Mouse (Mus musculus): Measurements from ENCODE around the gene Tmem59.

Gene Tmem59

GRCm38 (mm10) chr4:107238253-107238652 is 60.1 kb downstream of the Tmem59 start:
- no peak for DNase-seq (ENCODE audit: low read depth, low spot score)

- no peak for DNase-seq (ENCODE audit: low read depth, low spot score)
Observed at GRCm38 (mm10) chr4:107240196-107240595, 62.0 kb downstream of the Tmem59 start.

GRCm38 (mm10) chr4:107243365-107244333 is 65.5 kb downstream of the Tmem59 start:
- no peak for DNase-seq (ENCODE audit: low read depth, low spot score)

DNA sequence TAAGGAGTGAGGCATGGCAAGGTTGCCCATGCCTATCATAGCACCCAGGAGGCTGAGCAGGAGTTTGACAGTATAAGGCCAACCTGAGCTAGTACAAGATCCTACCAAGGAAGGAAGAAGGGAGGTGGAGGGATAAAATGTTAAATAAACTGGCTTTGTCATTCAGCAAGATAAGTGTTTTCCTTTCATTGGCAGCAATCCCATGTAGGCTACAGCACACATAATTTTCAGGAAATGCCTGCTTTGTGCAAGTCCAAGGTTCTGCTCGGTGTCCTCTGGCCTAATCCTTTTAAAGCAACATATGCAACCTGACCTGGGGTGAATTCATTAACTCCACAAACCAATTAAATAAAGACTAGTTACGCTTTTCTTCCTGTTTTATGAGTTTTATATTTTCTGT is 67.2 kb downstream of the Tmem59 start:
- no peak for DNase-seq (ENCODE audit: low read depth, low spot score)

GRCm38 (mm10) chr4:107246040-107246439 is 67.8 kb downstream of the Tmem59 start:
- no peak for DNase-seq (ENCODE audit: low read depth, low spot score)

DNA sequence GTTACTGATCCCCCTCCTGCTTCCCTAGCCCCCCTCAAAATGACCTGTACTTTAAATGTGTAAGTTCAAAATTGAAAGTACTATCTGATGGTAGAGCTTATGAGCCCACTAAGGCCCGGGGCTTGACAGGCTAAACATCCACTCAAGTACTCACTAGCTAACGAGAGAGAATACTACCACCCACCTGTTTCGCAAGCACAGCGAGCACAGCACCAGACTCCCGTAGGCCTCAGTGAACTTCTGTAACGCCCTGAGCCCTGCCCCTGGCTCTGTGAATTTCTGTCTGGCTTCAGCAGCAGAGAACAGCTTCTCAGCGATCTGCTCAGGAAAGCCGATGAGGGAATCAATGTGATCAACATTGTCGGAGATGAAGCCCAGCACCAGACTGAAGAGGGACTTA is 68.9 kb downstream of the Tmem59 start:
- DNase-seq (ENCODE audit: low read depth, low spot score), result no peak

DNA sequence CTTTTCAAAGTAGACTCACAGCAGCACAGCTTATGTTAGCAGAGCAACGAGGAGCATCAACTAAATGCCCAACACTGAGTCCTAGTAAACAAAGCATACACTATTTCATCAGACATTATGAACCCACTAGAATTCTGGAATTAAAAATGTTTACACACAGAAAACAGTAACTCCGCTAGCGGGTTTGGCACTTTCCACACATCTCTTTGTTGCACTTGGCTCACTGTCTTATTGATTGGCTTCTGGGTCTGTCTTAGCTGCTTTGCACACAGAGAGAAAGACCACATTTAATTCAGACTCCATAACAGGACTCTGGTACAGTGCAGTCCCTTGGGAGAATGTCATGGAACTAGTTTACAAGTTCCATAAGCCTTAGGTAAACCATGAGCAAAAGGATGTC is 69.9 kb downstream of the Tmem59 start:
- DNase-seq (ENCODE audit: low read depth, low spot score), result no peak

- DNase-seq (ENCODE audit: low read depth, low spot score), result no peak
Observed at GRCm38 (mm10) chr4:107249471-107249870, 71.3 kb downstream of the Tmem59 start.

- peak; percentile 55 for DNase-seq (ENCODE audit: low read depth, low spot score)
Observed at GRCm38 (mm10) chr4:107250494-107250893, 72.3 kb downstream of the Tmem59 start.

Data from CD4-positive helper T cell, adult 2 months (primary cell).